Mouse (Mus musculus): ENCODE results near the gene Zfp523. TPM values are rescaled to one million over a fixed set of nuclear protein-coding genes. Genes with fewer than 3 reads are reported as not detected.

The Zfp523 gene
- polyA plus RNA-seq, 1 experiment from 2014 or later, result 50.0 TPM

DNA sequence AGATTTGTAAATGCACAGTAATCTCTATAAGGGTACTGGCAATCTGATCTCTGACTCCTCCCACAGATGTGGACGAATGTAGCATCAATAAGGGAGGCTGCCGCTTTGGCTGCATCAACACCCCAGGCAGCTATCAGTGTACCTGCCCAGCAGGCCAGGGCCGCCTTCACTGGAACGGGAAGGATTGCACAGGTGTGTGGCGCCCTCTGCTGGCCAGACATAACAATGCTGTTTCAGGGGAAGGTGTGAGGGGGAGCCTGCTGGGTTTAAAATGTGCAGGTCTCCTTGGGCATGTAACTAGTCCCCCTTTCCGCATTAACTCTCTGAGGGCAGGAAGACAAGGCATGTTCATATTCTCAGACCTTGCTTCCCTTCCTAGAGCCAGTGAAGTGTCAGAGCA is 13.3 kb upstream of the Zfp523 start:
- 9% methylated on average over 6 of the region's 6 CpGs for WGBS
- no peak overlapping the region for H3K4me2 ChIP-seq (replicated peaks)
- 0 out of 2 replicates have a peak, but pooled peaks cover 5% of the 10 kb centered on the region for H3K27me3 ChIP-seq
- no peak overlapping the region for H3K9ac ChIP-seq
- no peaks in the 10 kb centered on the region for H3K9me3 ChIP-seq (replicated peaks)
- no peak for ATAC-seq (ENCODE audit: low FRiP score)
- peaks cover 67% of the 10 kb centered on the region for H3K36me3 ChIP-seq
- H3K27ac ChIP-seq, result no peak overlapping the region
- H3K4me1 ChIP-seq, result peaks cover 28% of the 10 kb centered on the region
- no peak overlapping the region for H3K4me3 ChIP-seq

DNA sequence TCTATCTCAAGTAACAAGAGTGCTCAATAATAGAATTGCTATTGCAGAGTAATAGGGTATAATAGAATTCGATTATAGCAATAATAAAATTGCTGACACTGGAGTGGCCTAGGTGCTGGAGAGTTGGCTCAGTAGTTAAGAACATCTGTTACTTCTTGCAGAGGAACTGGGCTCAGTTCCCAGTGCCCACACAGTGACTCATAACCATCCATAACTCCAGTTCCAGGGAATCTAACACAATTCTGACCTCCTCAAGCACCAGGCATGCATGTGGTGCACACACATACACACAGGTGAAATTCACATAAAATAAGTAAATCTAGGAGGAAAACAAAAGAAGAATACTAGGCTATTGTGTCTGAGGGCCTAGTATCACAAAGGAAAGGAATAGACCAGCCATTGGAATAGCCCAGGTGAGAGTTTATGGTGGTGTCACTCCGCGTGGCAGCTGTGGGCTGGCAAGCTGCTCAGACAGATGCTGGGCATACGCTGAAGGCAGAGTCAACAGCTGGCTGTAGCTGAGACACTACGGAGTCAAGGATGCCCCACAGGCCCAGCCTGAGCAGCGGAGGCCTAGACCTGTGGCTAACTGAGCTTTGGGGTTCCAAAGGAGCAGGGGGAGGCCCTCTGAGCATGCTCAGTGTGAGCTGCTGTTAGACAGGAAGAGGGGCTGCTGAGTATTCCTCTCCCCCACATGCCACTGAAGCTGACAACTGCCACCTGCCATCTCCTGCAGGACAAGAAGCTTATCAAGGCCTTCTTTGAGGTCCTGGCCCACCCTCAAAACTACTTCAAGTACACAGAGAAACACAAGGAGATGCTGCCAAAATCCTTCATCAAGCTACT is 6.2 kb upstream of the Zfp523 start:
- Histone ChIP-seq H3K27ac (no peak overlapping the region), H3K9ac (no peak overlapping the region), H3K4me2 (replicated peaks) (no peak overlapping the region), H3K9me3 (replicated peaks) (no peaks in the 10 kb centered on the region), H3K27me3 (no peaks in the 10 kb centered on the region), H3K4me1 (peaks cover 16% of the 10 kb centered on the region), H3K4me3 (no peak overlapping the region), H3K36me3 (peaks cover 50% of the 10 kb centered on the region)
- no peak for ATAC-seq (ENCODE audit: low FRiP score)
- 92% methylated on average over 6 of the region's 6 CpGs for WGBS

DNA sequence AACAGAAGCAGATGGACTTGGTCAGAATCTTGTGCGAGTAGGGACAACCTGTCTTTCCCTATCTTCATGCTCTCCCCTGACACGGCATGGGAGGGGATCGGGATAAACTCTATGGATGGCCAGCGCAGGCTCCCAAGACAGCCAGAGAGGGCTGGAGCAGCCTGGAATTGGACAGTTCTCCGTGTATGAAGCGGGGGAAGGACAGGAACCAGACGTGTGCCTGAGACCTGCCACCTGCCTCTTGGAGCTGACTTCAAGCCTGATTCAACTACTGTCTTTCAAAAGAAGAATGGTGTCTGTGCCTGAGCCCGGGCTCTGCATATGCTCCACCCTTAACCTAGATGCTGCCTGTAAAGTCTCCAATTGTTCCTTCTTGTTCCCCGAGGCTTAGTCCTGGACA is 4.2 kb upstream of the Zfp523 start:
- Histone ChIP-seq H3K4me1 (peaks cover 25% of the 10 kb centered on the region), H3K4me3 (no peak overlapping the region), H3K9me3 (replicated peaks) (no peaks in the 10 kb centered on the region), H3K27me3 (no peaks in the 10 kb centered on the region), H3K9ac (no peak overlapping the region), H3K36me3 (peaks cover 37% of the 10 kb centered on the region), H3K4me2 (replicated peaks) (no peak overlapping the region), H3K27ac (no peak overlapping the region)
- WGBS, result 72% methylated on average over 9 of the region's 9 CpGs
- no peak for ATAC-seq (ENCODE audit: low FRiP score)

DNA sequence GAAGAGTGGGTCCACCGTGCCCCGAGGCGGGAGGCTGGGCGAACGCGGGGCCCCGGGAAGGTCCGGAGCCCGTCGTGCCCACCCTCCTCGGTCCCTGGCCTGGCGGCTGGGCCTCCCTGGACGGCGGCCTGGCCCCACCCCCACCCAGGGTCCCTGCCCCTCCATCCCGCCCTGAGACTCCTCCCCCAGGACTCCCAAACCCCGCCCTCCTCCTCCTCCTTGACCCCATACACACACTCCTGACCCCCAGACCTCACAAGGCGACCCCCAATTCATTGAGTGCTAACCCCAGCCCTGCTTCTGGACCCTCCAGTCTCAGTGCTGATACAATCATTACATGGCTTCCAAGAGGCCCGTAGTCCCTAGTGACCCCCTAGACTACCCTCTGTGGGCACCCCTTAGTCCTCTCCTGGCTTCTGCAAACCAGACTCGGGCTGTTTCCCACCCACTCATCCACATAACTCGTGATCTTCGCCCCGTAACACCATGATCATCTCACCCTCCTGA is 664 bp downstream of the Zfp523 start:
- Histone ChIP-seq H3K9ac (peak overlapping the region; percentile 94), H3K36me3 (no peaks in the 10 kb centered on the region), H3K27ac (peak overlapping the region; percentile 95), H3K27me3 (no peaks in the 10 kb centered on the region), H3K4me1 (peaks cover 51% of the 10 kb centered on the region), H3K9me3 (replicated peaks) (no peaks in the 10 kb centered on the region), H3K4me2 (replicated peaks) (peak overlapping the region; percentile 89), H3K4me3 (peak overlapping the region; percentile 87)
- 7% methylated on average over 21 of the region's 22 CpGs for WGBS
- peak; percentile 69 for ATAC-seq (ENCODE audit: low FRiP score)

DNA sequence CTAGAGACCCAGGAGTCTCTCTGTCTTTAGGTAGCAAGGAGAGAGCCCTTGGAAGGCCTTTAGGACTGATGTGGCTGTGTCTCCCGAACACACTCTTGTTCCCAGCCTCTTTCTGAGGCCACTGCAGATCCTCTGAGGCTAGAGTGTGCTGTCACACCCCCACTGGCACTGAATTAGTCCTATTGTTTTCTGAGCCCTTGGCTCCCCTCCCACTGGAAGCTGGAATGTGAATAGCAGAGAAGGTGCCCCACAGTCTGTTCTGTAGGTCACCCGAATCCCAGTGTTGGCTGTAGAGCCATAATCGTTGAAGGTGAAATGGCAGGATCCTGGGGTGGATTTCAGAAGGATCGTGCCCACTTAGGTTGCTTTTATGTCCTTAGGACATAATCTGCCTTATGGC is 3.4 kb downstream of the Zfp523 start:
- H3K27ac ChIP-seq, result 0 out of 2 replicates have a peak overlapping the region, but pooled peaks have one; percentile 5
- H3K4me2 ChIP-seq (replicated peaks), result no peak overlapping the region; the same call in 1 of the 2 replicates
- H3K36me3 ChIP-seq, result peaks cover 2% of the 10 kb centered on the region; the same call in 1 of the 2 replicates
- no peak overlapping the region for H3K4me3 ChIP-seq
- no peaks in the 10 kb centered on the region for H3K9me3 ChIP-seq (replicated peaks)
- H3K9ac ChIP-seq, result no peak overlapping the region
- H3K27me3 ChIP-seq, result no peaks in the 10 kb centered on the region
- no peak for ATAC-seq (ENCODE audit: low FRiP score)
- H3K4me1 ChIP-seq, result peaks cover 41% of the 10 kb centered on the region
- 54% methylated on average over 4 of the region's 4 CpGs for WGBS

DNA sequence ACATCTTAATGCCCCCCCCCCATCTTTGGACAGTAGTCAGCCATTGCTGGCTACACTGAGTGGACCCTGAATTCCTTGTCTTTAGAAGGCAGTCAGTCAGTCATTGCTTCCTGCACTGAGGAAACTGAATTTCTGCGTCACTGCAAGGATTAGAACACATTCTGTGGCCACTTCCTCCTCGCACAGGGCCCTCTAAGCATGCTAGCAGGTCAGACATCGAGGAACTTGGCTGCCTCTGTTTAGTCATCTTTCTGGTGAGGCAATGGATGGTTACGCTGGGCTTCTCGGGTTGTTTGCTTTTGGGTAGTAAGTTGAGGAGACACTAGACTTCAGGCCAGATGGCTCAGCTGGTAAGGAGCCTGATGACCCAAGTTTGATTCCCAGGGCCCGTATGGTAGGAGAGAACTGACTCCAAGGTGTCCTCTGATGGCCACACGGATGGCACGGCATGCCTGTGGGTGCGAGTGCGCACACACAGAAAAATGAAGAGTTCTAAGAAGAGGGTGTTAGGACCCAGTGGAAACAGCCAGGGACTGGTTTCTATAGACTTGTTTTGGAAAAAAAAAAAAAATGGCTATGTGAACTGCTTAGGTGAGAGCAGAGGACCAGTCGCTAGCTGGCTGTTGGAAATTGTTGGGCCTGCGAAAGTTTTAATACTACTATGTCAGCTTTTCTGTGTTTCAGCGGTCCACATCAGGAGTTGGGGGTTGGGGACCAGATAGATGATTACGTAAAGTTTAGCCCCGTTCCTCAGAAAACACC is 4.0 kb downstream of the Zfp523 start:
- Histone ChIP-seq H3K36me3 (peaks cover 6% of the 10 kb centered on the region; the same call in 1 of the 2 replicates), H3K9me3 (replicated peaks) (no peaks in the 10 kb centered on the region), H3K9ac (no peak overlapping the region), H3K4me1 (peaks cover 38% of the 10 kb centered on the region), H3K27me3 (no peaks in the 10 kb centered on the region), H3K4me3 (no peak overlapping the region), H3K27ac (no peak overlapping the region), H3K4me2 (replicated peaks) (no peak overlapping the region)
- WGBS, result 87% methylated on average over 15 of the region's 15 CpGs
- ATAC-seq (ENCODE audit: low FRiP score), result no peak

DNA sequence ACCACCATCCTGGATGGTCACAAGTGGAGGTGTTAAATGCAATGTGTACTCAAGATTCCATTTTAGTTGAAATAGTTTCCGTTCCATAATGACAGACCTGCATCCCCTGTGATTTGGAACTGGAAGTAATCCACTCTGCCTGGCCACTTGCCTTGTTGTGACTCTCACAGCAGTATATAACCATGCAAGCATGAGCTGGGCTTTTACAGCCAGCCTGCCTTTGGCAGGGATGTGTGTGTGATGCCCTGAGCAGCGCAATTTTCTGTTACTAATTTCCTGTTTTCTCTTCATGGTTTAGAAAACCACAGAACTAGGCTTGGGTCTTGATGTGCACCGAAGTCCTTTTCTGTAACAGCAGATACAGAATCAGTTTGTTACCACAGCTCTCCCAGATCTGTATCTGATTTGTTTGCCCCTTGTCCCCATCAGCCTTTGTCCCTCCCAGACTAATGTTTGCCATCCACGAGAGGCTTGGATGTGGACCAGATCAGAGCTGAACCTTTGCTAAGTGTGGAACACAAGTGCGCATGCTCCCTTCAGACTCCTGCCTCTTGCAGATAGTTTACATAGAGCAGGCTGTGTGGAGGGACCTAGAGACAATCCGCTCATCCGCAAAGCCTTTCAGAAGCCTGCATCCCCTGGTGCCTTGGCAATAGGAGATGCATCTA is 8.2 kb downstream of the Zfp523 start:
- Histone ChIP-seq H3K9me3 (replicated peaks) (no peaks in the 10 kb centered on the region), H3K4me1 (peaks cover 9% of the 10 kb centered on the region), H3K27me3 (no peaks in the 10 kb centered on the region), H3K27ac (no peak overlapping the region), H3K9ac (no peak overlapping the region), H3K36me3 (peaks cover 16% of the 10 kb centered on the region), H3K4me3 (no peak overlapping the region), H3K4me2 (replicated peaks) (no peak overlapping the region)
- ATAC-seq (ENCODE audit: low FRiP score), result no peak
- WGBS, result 88% methylated on average over 7 of the region's 7 CpGs

DNA sequence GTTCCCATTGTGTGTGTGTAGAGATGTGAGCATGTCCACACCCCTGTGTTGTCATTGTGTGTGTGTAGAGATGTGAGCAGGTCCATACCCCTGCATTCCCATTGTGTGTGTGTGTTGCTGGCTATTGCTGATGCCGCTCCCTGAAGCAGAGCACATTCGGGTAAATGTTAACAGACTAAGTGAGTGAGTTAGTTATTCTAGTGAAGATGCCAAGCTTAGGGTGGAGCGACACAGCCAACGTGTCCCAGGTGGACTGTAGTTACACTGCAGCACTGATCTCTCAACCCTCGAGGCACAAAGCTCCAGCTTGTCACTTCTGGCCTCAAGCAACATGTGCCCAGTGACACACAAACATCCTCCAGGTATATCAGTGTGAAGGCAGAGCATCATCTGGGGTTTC is 11.4 kb downstream of the Zfp523 start:
- Histone ChIP-seq H3K27me3 (no peaks in the 10 kb centered on the region), H3K4me1 (no peaks in the 10 kb centered on the region), H3K9me3 (replicated peaks) (no peaks in the 10 kb centered on the region), H3K9ac (no peak overlapping the region), H3K27ac (no peak overlapping the region), H3K4me3 (no peak overlapping the region), H3K36me3 (peaks cover 47% of the 10 kb centered on the region), H3K4me2 (replicated peaks) (no peak overlapping the region)
- ATAC-seq (ENCODE audit: low FRiP score), result no peak
- WGBS, result 87% methylated on average over 5 of the region's 5 CpGs

DNA sequence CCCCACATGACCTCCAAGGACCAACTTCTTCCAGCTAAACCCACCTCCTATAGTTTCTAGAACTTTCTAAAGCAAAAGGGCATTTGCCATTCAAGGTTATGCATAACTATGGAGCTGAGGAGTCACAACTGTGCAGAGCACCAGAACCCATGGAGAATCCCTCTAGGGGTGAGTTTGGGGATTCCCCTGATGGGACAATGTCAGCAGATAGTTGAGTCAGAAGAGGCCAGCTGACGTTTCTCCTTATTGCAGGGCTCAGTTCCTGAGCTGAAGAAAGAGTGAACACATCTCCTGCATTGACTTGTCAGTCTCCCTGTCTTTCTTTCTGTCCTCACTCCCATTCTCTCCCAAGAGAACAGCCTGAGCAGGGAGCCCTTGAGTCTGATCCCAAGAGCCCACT is 15.8 kb downstream of the Zfp523 start:
- Histone ChIP-seq H3K9me3 (replicated peaks) (no peaks in the 10 kb centered on the region), H3K4me2 (replicated peaks) (no peak overlapping the region), H3K36me3 (peaks cover 73% of the 10 kb centered on the region), H3K27ac (no peak overlapping the region), H3K27me3 (no peaks in the 10 kb centered on the region), H3K9ac (no peak overlapping the region), H3K4me3 (no peak overlapping the region), H3K4me1 (no peaks in the 10 kb centered on the region)
- WGBS, result 72% methylated on average over 1 of the region's 1 CpGs
- ATAC-seq (ENCODE audit: low FRiP score), result no peak

DNA sequence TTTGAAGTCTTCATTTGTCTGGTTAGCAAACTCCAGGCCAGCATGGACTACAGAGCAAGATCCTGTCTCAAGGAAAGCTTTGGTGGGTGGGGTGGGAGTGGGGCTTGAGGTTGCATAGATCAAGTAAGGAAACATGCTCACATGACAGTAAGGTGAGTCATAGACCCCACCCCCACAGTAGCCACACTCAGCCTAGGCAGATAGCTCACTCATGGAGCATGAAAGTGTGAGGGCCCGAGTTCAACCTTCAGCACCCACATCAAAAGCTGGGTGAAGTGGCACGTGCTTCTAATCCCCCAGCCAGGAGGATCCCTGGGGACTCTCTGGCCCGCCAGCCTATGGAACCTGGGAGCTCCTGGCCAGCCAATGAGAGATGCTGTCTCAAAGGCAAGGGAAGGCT is 16.6 kb downstream of the Zfp523 start:
- H3K9me3 ChIP-seq (replicated peaks), result no peaks in the 10 kb centered on the region
- H3K27ac ChIP-seq, result no peak overlapping the region
- peaks cover 80% of the 10 kb centered on the region for H3K36me3 ChIP-seq
- H3K9ac ChIP-seq, result no peak overlapping the region
- H3K27me3 ChIP-seq, result no peaks in the 10 kb centered on the region
- H3K4me1 ChIP-seq, result no peaks in the 10 kb centered on the region
- no peak overlapping the region for H3K4me2 ChIP-seq (replicated peaks)
- ATAC-seq (ENCODE audit: low FRiP score), result no peak
- H3K4me3 ChIP-seq, result no peak overlapping the region
- 87% methylated on average over 3 of the region's 3 CpGs for WGBS

DNA sequence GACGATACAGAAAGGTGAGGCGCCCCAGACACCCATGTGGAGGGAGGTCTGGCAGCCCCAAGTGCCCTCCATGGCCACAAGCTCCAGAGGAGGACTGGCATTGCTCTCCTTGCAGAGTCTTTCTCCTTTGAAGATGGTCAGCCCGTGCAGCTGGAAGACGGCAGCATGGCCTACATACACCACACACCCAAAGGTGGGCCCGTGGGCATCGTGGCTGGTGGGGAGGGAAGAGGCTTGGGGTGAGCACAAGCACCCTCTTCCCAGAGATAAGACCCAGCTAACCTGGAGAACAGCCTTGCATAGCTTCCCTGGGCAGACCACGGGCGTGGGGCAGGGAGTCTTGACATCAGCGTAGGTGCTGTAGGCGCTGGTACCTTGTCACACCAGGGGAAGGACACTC is 18.1 kb downstream of the Zfp523 start:
- Histone ChIP-seq H3K9me3 (replicated peaks) (no peaks in the 10 kb centered on the region), H3K4me1 (no peaks in the 10 kb centered on the region), H3K27me3 (no peaks in the 10 kb centered on the region), H3K4me2 (replicated peaks) (no peak overlapping the region), H3K27ac (no peak overlapping the region), H3K36me3 (peaks cover 85% of the 10 kb centered on the region), H3K9ac (no peak overlapping the region), H3K4me3 (no peak overlapping the region)
- no peak for ATAC-seq (ENCODE audit: low FRiP score)
- WGBS, result 92% methylated on average over 10 of the region's 10 CpGs

DNA sequence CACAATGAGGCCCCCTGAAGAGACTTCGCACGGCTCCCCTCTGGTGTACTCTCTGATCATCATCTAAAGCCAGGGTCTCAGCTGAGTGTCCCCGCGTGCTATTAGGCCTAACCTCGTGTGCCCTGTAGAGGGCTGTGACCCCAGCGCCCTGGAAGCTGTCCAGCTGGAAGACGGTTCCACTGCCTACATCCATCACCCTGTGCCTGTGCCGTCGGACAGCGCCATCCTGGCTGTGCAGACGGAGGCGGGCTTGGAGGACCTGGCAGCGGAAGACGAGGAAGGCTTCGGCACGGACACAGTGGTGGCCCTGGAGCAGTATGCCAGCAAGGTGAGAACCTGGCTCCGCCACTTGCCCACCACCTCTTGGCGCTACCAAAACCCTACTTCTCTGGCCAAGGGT is 20.7 kb downstream of the Zfp523 start:
- Histone ChIP-seq H3K27me3 (no peaks in the 10 kb centered on the region), H3K9ac (no peak overlapping the region), H3K9me3 (replicated peaks) (no peaks in the 10 kb centered on the region), H3K4me1 (no peaks in the 10 kb centered on the region), H3K27ac (no peak overlapping the region), H3K4me2 (replicated peaks) (no peak overlapping the region), H3K4me3 (no peak overlapping the region), H3K36me3 (peaks cover 87% of the 10 kb centered on the region)
- 70% methylated on average over 18 of the region's 18 CpGs for WGBS
- no peak for ATAC-seq (ENCODE audit: low FRiP score)
